Mouse (Mus musculus) cortical plate, adult 2 months (tissue): Measurements from ENCODE around the gene Tbc1d4.

Experiments
- CTCF ChIP-seq: fragments of 200-500 bp; IDR thresholded peaks from 2 replicates; pipeline ENCODE4 v1.5.1; 2011; ENCODE audit warnings: mild to moderate bottlenecking, control low read depth, low read length; ENCODE audit not compliant: insufficient read depth; ENCODE audit errors: extremely low read depth
- POLR2A ChIP-seq: fragments of 200-500 bp; IDR thresholded peaks from 2 replicates; pipeline ENCODE4 v1.6.1; 2011; ENCODE audit warnings: mild to moderate bottlenecking, low read length, control low read depth; ENCODE audit not compliant: insufficient read depth; ENCODE audit errors: extremely low read depth

GRCm38 (mm10) chr14:101437925-101438324 is 171.1 kb downstream of the Tbc1d4 start:
- no peak for TF ChIP-seq CTCF
- TF ChIP-seq POLR2A: no peak
